Mouse (Mus musculus): ENCODE measurements around the gene Faap20. TPM values are rescaled to one million over a fixed set of nuclear protein-coding genes. Genes with fewer than 3 reads are reported as not detected.

The Faap20 gene
- polyA plus RNA-seq, 1 experiment from 2014 or later, result 65.0 TPM

DNA sequence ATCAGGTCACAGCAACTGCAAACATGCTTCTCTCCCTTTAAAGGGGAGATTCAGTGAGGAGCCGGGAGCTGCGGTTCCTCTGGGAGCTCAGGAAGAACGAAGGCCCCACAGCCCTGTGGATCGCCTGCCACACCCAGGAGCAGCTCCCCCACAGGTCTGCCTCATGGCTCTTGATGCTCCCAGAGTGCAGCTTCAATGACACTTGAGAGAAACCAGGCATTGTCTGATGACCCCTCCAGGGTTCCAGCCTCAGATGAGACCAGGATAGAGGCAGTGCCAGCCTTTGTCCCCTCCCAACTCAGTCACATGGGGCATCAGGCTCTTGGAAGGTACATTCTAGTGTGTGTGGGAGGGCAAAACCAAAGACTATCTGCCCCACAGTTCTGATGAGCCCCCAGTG lies 52.4 kb downstream of the Faap20 start:
- Histone ChIP-seq H3K27ac (ENCODE audit: low read length) (no peak overlapping the region), H3K9me3 (ENCODE audit: control insufficient read depth, low read depth, low read length) (no peaks in the 10 kb centered on the region), H3K4me2 (replicated peaks; ENCODE audit: low read depth, low read length) (no peak overlapping the region), H3K36me3 (ENCODE audit: control insufficient read depth, insufficient read depth, low read length) (no peaks in the 10 kb centered on the region), H3K4me1 (ENCODE audit: control insufficient read depth, insufficient read depth, low read length) (0 out of 2 replicates have a peak, but pooled peaks cover 3% of the 10 kb centered on the region), H3K4me3 (ENCODE audit: low read depth, low read length) (no peak overlapping the region), H3K27me3 (ENCODE audit: control insufficient read depth, insufficient read depth, low read length) (no peaks in the 10 kb centered on the region), H3K9ac (replicated peaks; ENCODE audit: low read depth, low read length) (no peak overlapping the region)
- no peak for ATAC-seq (ENCODE audit: insufficient number of reproducible peaks, insufficient read depth, low FRiP score, low read depth)
- WGBS, result 44% methylated on average over 4 of the region's 4 CpGs

DNA sequence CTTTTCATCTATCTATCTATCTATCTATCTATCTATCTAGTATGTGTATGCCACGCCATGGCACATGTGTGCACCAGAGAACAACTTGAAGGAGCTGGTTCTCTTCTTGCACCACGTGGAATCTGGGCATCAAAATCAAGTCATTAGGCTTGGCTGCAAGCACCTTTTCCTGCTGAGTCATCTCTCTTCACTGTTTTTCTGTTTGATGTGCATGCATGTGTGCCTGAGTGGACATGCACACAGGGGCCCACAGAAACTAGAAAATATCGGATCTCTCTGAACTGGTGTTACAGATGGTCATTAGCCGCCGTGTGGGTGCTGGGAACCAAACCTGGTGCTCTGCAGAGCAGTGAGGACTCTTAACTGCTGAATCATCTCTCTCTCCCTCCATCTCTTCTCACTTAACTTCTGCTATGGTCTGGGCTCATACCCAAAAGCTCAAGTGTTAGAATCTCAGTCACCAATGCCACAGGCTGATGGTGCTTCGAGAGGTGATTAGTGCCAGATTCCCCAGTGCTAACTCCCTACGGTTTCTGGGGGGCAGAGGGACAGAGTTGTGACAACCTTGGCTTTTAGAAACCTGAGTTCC lies 55.0 kb downstream of the Faap20 start:
- H3K27ac ChIP-seq (ENCODE audit: low read length), result no peak overlapping the region
- whole genome bisulfite sequencing, result 88% methylated on average over 7 of the region's 7 CpGs
- H3K9me3 ChIP-seq (ENCODE audit: control insufficient read depth, low read depth, low read length), result no peaks in the 10 kb centered on the region
- no peak overlapping the region for H3K4me3 ChIP-seq (ENCODE audit: low read depth, low read length)
- H3K4me2 ChIP-seq (replicated peaks; ENCODE audit: low read depth, low read length), result no peak overlapping the region
- 0 out of 2 replicates have a peak, but pooled peaks cover 11% of the 10 kb centered on the region for H3K4me1 ChIP-seq (ENCODE audit: control insufficient read depth, insufficient read depth, low read length)
- ATAC-seq (ENCODE audit: insufficient number of reproducible peaks, insufficient read depth, low FRiP score, low read depth), result no peak
- no peak overlapping the region for H3K9ac ChIP-seq (replicated peaks; ENCODE audit: low read depth, low read length)
- H3K27me3 ChIP-seq (ENCODE audit: control insufficient read depth, insufficient read depth, low read length), result no peaks in the 10 kb centered on the region
- no peaks in the 10 kb centered on the region for H3K36me3 ChIP-seq (ENCODE audit: control insufficient read depth, insufficient read depth, low read length)

- no peak overlapping the region for H3K4me3 ChIP-seq (ENCODE audit: low read depth, low read length)
These were observed 56.0 kb downstream of the Faap20 start for GRCm38 (mm10) chr4:155305531-155306031.

More at GRCm38 (mm10) chr4:155305531-155306031, 56.0 kb downstream of the Faap20 start:
- Histone ChIP-seq H3K36me3 (ENCODE audit: control insufficient read depth, insufficient read depth, low read length) (no peaks in the 10 kb centered on the region), H3K9ac (replicated peaks; ENCODE audit: low read depth, low read length) (no peak overlapping the region), H3K27ac (ENCODE audit: low read length) (no peak overlapping the region), H3K4me2 (replicated peaks; ENCODE audit: low read depth, low read length) (no peak overlapping the region), H3K9me3 (ENCODE audit: control insufficient read depth, low read depth, low read length) (no peaks in the 10 kb centered on the region), H3K4me1 (ENCODE audit: control insufficient read depth, insufficient read depth, low read length) (0 out of 2 replicates have a peak, but pooled peaks cover 11% of the 10 kb centered on the region), H3K27me3 (ENCODE audit: control insufficient read depth, insufficient read depth, low read length) (no peaks in the 10 kb centered on the region)
- whole genome bisulfite sequencing, result 73% methylated on average over 8 of the region's 8 CpGs
- no peak for ATAC-seq (ENCODE audit: insufficient number of reproducible peaks, insufficient read depth, low FRiP score, low read depth)

Other genes starting within 250 kb of the Faap20 start
- 25.1 and 25.9 TPM in 2 replicates for gene Plch2, start 193.0 kb upstream of the Faap20 start, polyA plus RNA-seq (2014; fragmentation: Nextera tagmentation; extraction: Ambion mirVana)
- 6.5 and 6.7 TPM in 2 replicates for gene Pex10, start 182.8 kb upstream of the Faap20 start, polyA plus RNA-seq (2014; fragmentation: Nextera tagmentation; extraction: Ambion mirVana)
- gene Rer1, start 163.4 kb upstream of the Faap20 start, polyA plus RNA-seq (2014; fragmentation: Nextera tagmentation; extraction: Ambion mirVana), result 174 and 183 TPM in 2 replicates
- gene Morn1, start 163.2 kb upstream of the Faap20 start, polyA plus RNA-seq (2014; fragmentation: Nextera tagmentation; extraction: Ambion mirVana), result 4.1 and 4.8 TPM in 2 replicates
- 29.6 and 32.0 TPM in 2 replicates for gene Ski, start 27.2 kb upstream of the Faap20 start, polyA plus RNA-seq (2014; fragmentation: Nextera tagmentation; extraction: Ambion mirVana)
- gene Prkcz, start 111.6 kb downstream of the Faap20 start, polyA plus RNA-seq (2014; fragmentation: Nextera tagmentation; extraction: Ambion mirVana), result 12.9 and 14.8 TPM in 2 replicates
- not detected in 2 replicates for gene Gabrd, start 148.3 kb downstream of the Faap20 start, polyA plus RNA-seq (2014; fragmentation: Nextera tagmentation; extraction: Ambion mirVana)
- gene Cfap74, start 159.4 kb downstream of the Faap20 start, polyA plus RNA-seq (2014; fragmentation: Nextera tagmentation; extraction: Ambion mirVana), result 2.8 and 3.8 TPM in 2 replicates
- gene Tmem52, start 219.3 kb downstream of the Faap20 start, polyA plus RNA-seq (2014; fragmentation: Nextera tagmentation; extraction: Ambion mirVana), result 0.29 TPM in 1 of 2 replicates, not detected in the other
- 525 and 534 TPM in 2 replicates for gene Gnb1, start 241.6 kb downstream of the Faap20 start, polyA plus RNA-seq (2014; fragmentation: Nextera tagmentation; extraction: Ambion mirVana)